Mouse (Mus musculus) frontal cortex, postnatal 36 days (tissue): Measurements from ENCODE around the gene Smad9.
"Not testable (repeated sequence)": the region's sequence is repeated elsewhere in the genome, so short reads cannot be mapped to it uniquely, and the experiment has no call there.

Source experiments
- DNase-seq, 2 experiments: peaks; one replicate each; pipeline ENCODE4 v3.0.0; 2022; ENCODE audit warnings: low spot score in 2 of 2

The Smad9 gene

DNA sequence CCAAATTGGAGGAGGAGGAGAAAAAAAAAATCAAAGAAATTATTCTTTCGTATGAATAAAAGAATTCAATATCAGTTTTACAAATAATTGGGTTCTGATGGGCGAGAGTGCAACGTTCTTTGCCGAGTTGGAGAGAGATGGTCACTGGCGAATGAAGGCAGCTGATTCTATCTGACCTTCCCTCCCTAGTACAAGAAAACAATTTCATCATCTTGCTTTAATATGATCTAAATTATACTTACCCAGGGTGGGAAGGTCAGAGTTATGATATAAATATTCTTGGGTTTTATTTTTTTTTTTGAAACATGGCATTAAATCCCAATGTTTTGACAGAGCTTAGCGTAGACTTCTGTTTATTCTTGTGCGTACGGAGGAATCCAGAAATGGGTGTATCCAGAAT, 2.1 kb downstream of the Smad9 start:
- no peak for DNase-seq

DNA sequence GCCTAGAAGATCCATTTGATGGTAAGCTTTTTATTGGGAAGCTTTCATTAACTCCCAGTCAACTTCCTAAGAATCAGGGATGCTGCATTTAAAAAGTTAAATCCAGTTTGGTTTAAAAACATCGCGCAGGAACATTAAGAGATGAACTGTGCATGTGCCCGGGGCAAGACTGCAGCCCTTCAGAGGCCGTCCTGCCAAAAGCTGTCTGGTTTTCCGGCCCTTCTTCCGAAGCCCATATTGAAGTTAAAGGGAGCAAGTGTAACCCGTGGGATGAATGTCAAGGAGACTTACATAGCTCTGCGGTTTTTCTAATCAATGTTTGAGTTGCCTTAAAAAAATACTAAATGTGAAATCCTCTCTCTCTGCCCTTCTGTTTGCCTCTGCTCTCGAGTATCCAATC, 3.8 kb downstream of the Smad9 start:
- no peak for DNase-seq

- DNase-seq = no peak
These were observed 5.1 kb downstream of the Smad9 start for GRCm38 (mm10) chr3:54760321-54761115.

DNA sequence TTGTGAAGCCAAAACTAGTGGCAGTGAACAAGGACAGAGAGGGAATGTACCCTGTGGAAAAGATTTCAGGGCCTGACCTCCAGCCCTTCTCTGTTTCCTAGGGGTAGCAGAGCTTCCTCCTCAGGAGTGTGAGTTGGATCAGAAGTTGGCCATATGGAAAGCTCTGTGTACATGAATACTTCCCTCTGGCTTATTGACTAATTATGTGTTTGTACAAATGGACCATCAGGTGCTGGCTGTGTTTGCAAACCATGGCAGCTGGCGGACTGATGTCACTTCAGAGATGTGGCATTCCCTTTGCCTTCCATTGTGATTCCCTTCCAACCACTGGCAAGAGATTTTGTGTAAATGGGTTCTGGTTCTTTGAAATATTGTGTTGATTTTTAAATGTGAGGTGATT, 5.9 kb downstream of the Smad9 start:
- DNase-seq = no peak

DNA sequence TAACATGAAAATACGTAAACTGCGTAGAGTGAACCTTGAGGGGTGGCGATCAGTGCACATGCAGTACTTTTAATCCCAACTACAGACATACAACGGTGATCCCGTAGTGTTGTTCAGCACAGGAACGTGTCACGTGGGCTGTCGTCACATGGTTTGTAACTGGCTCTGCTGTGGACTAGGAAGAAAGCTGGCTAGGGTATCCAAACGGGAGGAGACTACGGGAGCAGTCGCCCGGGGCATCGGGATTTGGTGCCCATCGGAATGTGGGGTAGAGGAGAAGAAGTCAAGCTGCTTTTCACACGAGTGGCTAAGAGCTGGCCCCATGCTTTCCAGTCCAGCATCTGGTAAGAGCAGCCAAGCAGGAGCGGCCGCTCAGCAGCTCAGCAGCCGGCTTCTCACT, 9.0 kb downstream of the Smad9 start:
- peak; percentile 12 to 34 for DNase-seq

GRCm38 (mm10) chr3:54765521-54765920, 10.1 kb downstream of the Smad9 start:
- not testable (repeated sequence) for DNase-seq

DNA sequence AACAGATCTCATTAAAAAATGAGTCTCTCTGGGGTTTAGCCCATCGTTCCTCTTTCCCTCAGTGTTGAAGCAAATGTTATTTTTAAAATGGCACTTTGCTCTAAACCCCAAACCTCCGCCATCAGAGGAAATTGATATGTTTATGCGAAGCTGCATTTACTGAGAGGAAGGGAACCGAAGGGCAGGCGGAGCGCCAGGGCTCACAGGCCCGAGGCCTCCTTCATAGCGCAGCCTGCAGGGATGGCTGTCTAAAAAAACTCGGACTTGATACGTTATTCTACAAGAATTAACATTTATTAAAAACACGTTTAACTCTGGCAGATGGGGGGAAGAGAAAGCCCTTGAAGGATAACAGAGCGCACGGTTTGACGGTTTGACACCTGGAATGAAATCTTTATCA, 10.7 kb downstream of the Smad9 start:
- DNase-seq = no peak

DNA sequence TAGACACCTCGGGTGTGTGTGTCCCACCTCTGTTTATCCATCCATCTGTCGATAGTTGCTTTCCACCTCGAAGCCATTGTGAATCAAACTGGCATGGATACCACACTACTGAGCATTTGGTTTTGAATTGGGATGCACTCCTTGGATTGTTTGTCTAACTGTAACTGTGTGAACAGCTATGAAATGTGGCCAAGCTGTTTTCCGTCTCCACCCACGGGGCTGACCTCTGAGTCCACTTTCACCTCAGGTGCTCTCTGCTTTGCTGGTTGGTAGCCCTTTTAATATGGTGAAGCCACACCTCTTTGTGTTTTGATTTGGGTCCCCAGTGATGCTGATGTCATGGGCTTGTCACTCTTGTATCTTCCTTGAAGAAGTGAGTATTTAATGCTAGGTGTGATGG, 11.4 kb downstream of the Smad9 start:
- no peak for DNase-seq

DNA sequence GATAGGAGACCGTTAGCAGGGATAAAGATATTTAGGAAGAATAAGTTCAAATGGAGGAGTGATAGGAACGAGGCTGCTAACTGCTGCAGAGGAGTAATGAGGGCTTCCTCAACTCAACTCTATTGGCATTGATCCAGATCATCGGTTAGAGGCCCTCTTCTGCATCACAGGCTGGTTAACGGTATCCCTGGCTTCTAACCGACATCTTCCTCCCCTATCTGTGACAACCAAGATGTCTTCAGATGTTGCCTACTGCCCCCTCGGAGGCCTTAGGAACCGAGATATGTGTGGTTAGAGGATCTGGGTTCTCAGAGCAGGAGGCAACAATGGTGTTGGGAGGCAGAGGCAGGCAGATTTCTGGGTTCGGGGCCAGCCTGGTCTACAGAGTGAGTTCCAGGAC, 13.2 kb downstream of the Smad9 start:
- DNase-seq = no peak

- no peak for DNase-seq
These were observed 14.2 kb downstream of the Smad9 start for GRCm38 (mm10) chr3:54769349-54770275.

- no peak for DNase-seq
These were observed 18.2 kb downstream of the Smad9 start for GRCm38 (mm10) chr3:54773613-54774012.

DNA sequence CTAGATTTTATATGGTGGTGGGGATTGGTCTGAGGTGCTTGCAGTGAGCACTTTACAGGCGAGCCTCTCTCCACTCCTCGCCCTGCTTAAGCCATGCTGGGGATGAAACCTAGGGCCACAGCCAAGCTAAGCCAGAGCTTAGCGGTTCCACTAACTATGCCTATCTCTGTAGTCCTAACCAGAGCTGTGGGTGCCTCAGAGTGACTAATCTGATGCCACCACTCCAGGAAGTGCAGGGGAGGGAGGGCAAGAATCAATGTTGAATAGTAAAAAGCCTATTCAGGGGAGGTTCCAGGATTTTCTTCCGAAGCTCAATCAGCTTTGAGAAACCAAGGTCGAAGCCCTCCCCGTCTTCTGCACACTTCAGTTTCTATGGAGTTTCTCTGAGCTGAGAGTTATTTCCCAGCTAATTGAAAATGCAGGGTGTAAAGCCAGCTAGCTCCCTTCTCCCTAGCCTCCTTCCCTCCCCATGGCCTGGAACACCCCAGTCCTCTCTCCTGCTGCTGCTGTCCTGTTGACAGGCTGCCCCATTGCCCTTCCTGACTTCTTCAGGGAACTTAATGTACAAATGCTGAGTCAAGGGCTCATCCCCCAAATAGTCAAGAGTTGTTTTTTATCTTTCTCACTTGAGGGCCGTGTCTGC, 20.7 kb downstream of the Smad9 start:
- no peak for DNase-seq

DNA sequence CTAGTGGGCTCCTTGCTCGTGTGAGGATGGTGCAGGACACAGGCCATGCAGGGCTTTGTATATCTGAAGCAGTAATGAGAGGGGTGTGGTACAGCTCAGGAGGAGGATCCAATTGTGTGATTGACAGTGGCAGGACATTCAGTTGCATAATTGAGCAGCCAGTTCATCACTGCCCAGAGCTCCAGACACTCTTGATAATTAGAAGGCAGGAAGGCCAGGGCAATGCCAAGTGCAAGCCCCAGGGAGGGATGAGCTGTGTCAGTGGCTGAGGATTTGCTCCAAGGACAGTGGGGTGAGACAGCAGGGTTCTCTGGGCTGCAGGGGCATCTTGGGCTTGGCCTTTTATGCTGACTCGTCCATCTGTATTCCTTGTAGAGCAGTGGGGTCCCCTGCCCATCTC, 35.2 kb downstream of the Smad9 start:
- DNase-seq = no peak

- DNase-seq = no peak
These were observed 36.7 kb downstream of the Smad9 start for GRCm38 (mm10) chr3:54791822-54792677.

DNA sequence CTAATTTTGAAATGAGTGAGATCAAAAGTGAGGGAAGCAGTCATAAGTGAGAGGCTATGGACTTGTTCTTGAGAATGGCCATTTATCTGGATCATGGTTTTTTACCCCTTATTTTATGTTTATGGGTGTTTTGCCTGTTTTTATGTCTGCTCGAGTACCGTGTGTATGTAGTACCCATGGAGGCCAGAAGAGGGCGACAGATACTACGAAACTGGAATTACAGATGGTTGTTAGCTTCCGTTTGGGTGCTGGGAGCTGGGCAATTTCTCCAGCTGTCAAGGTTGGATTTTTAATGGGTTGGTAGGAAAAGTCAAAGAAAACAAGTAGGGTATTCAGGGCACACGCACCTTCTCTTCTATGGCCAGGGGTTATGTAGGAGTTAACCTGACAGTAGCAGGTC, 38.4 kb downstream of the Smad9 start:
- no peak for DNase-seq

- DNase-seq = no peak
These were observed 40.0 kb downstream of the Smad9 start for GRCm38 (mm10) chr3:54795379-54795778.

- no peak for DNase-seq
These were observed 40.4 kb downstream of the Smad9 start for GRCm38 (mm10) chr3:54795806-54796205.

GRCm38 (mm10) chr3:54797211-54797610, 41.8 kb downstream of the Smad9 start:
- DNase-seq = peak; percentile 40 to 49

DNA sequence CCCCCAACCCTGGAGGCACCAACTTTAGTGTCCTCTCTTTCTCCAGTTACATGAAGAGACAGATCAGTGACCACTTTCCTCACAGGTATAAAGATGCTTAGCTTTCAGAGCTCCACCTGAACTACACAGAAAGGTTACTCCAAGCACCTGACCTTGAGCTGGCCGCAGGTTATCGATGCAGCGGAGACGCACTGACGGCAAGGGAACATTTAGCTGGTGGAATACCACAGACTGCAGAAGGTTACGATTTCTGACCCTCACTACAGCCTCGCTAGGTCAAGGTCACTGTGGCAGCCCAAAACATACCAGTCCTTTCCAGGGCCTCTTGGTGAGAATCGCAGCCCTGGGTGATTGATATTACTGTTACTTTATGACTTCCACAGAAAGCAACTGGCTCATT, 48.3 kb downstream of the Smad9 start:
- DNase-seq = no peak

DNA sequence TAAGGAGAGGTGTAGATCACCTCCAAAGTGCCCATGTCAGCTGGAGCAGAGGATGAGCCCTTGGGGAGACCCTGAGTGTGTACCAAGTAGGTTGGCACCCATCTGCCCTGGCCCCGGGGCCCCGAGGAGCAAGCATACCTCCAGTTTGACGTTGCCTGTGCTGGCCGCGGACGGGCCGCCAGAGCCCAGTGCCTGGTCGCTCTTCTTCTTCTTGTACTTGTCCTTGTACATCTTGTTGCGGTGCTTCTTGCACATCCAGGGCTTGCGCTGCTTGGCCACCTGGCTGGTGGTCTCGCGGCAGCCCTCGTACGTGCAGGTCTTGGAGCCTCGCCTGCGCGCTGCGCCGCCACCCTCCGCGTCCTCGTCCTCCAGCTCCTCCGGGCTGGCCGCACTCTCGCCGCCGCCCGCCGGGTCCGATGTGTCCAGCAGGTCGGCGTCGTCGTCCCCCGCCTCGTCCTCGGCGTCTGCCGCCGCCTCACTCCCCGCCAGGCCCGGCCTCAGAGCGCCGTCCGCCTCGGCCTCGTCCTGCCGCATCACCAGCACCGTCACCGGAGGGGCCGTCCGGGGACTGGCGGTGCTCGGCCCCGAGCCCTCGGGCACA, 51.8 kb downstream of the Smad9 start:
- DNase-seq = peak in 1 of 2 experiments; percentile 24

GRCm38 (mm10) chr3:54807666-54808217, 52.4 kb downstream of the Smad9 start, which contains the start of gene Rfxap:
Gene Rfxap, minus strand, starts transcription at chr3:54807791.
- DNase-seq = peak; percentile 95
